Comparison of ENCODE assay signal across 8 mouse cellular contexts in genomic region chr11:32383341-32384134, GRCm38 (mm10). TPM values are rescaled to one million over a fixed set of nuclear protein-coding genes. Genes with fewer than 3 reads are reported as not detected.
DNase-seq lines count a peak whose midpoint lies in the region; ATAC-seq and TF ChIP-seq lines count a peak whose summit lies in the region.

No protein-coding gene starts in this region.

- no peak overlapping the region for H3K9ac ChIP-seq in ES-E14 (ENCODE audit: insufficient read depth, low read depth, low read length, poor library complexity, severe bottlenecking)
- H3K9ac ChIP-seq in forebrain, embryonic 13.5 days, result no peak overlapping the region
- no peak overlapping the region for H3K9ac ChIP-seq in midbrain, embryonic 14.5 days (replicated peaks; ENCODE audit: low read length)

- peak; percentile 84 for ATAC-seq in forebrain, embryonic 13.5 days
- peak; percentile 76 for ATAC-seq in midbrain, embryonic 14.5 days (ENCODE audit: low FRiP score, low TSS enrichment)

- DNase-seq in 3134 (ENCODE audit: extremely low read depth, insufficient read length, low spot score), result peak; percentile 43
- DNase-seq in ES-E14 (ENCODE audit: low read depth, low spot score), result no peak
- DNase-seq in heart, postnatal 25 days (ENCODE audit: low spot score), result peak; percentile 62
- peak; percentile 28 to 48 for DNase-seq in layer of hippocampus, adult 8-10 months (ENCODE audit: low spot score in 2 of 2)
- peak; percentile 67 for DNase-seq in midbrain, embryonic 14.5 days
- no peak for DNase-seq in thymus, postnatal 10 days (ENCODE audit: low spot score in 2 of 2)
- DNase-seq in thymus, adult 18-20 months, result no peak

- no peaks in the 10 kb centered on the region for H3K36me3 ChIP-seq in ES-E14 (ENCODE audit: control insufficient read depth, insufficient read depth, low read length, poor library complexity, severe bottlenecking)
- H3K36me3 ChIP-seq in forebrain, embryonic 13.5 days (ENCODE audit: poor library complexity, severe bottlenecking), result peaks cover 64% of the 10 kb centered on the region
- peaks cover 32% of the 10 kb centered on the region for H3K36me3 ChIP-seq in midbrain, embryonic 14.5 days (ENCODE audit: control insufficient read depth, insufficient read depth, low read length)

- intact Hi-C loops in heart, postnatal 25 days (cut with DNase I), result no loop called here

- peaks cover 9 to 11% of the 10 kb centered on the region in 2 experiments for H3K4me1 ChIP-seq in ES-E14 (ENCODE audit: control insufficient read depth in 2 of 2, insufficient read depth in 2 of 2, low read length in 2 of 2, poor library complexity in 1 of 2)
- H3K4me1 ChIP-seq in forebrain, embryonic 13.5 days, result peaks cover 34% of the 10 kb centered on the region
- H3K4me1 ChIP-seq in midbrain, embryonic 14.5 days (ENCODE audit: control insufficient read depth, insufficient read depth, low read length), result peaks cover 13% of the 10 kb centered on the region

- H3K27ac ChIP-seq in ES-E14 (ENCODE audit: insufficient read depth, low read depth, low read length, poor library complexity, severe bottlenecking), result peak overlapping the region; percentile 2; the same call in 1 of the 2 replicates
- H3K27ac ChIP-seq in forebrain, embryonic 13.5 days, result peak overlapping the region; percentile 79
- peak overlapping the region; percentile 68 for H3K27ac ChIP-seq in midbrain, embryonic 14.5 days (replicated peaks; ENCODE audit: low read depth, low read length)

- H3K27me3 ChIP-seq in forebrain, embryonic 13.5 days, result no peaks in the 10 kb centered on the region
- H3K27me3 ChIP-seq in midbrain, embryonic 14.5 days (ENCODE audit: control insufficient read depth, insufficient read depth, low read length), result no peaks in the 10 kb centered on the region

- H3K4me2 ChIP-seq in forebrain, embryonic 13.5 days, result no peak overlapping the region
- H3K4me2 ChIP-seq in midbrain, embryonic 14.5 days (ENCODE audit: low read length), result no peak overlapping the region

- H3K9me3 ChIP-seq in ES-E14 (ENCODE audit: control insufficient read depth, insufficient read depth, low read depth, low read length), result no peaks in the 10 kb centered on the region
- H3K9me3 ChIP-seq in forebrain, embryonic 13.5 days (replicated peaks), result no peaks in the 10 kb centered on the region
- H3K9me3 ChIP-seq in midbrain, embryonic 14.5 days (ENCODE audit: control insufficient read depth, low read length), result no peaks in the 10 kb centered on the region

- WGBS in forebrain, embryonic 13.5 days, result 3% methylated on average over 9 of the region's 10 CpGs
- 3% methylated on average over 10 of the region's 10 CpGs for WGBS in midbrain, embryonic 14.5 days

- no peak overlapping the region for H3K4me3 ChIP-seq in ES-E14 (ENCODE audit: insufficient read depth in 1 of 2, low read depth in 1 of 2, low read length in 2 of 2, poor library complexity in 1 of 2, severe bottlenecking in 1 of 2)
- H3K4me3 ChIP-seq in forebrain, embryonic 13.5 days, result no peak overlapping the region
- no peak overlapping the region for H3K4me3 ChIP-seq in midbrain, embryonic 14.5 days (replicated peaks; ENCODE audit: low read depth, low read length)

- in situ Hi-C loops in ES-E14 (cut with MboI; ENCODE audit: low sequenced_read_pairs in 2 of 2, unreplicated experiment in 2 of 2), result no loop called here

TF ChIP-seq in ES-E14, 5 proteins besides CTCF, POLR2A, EP300 and RAD21:
- TF ChIP-seq MAFK (IDR thresholded peaks at IDR 0.05; ENCODE audit: insufficient read depth, low read depth, low read length) (peak; percentile 67; the same call in 1 of the 2 replicates), HCFC1 (IDR thresholded peaks at IDR 0.05; ENCODE audit: borderline replicate concordance, insufficient read depth, low read length) (no peak), ZC3H11A (IDR thresholded peaks at IDR 0.05; ENCODE audit: borderline replicate concordance, low read depth, low read length) (no peak)
TF ChIP-seq in ES-E14: peak in this region for 1.

RNA-seq across cellular contexts. Expression of gene Sh3pxd2b, which starts 35.9 kb away (rescaled TPM):
- total RNA-seq in ES-E14 (2012; rRNA removed), result 3.2 and 6.8 TPM in 2 replicates
- polyA plus RNA-seq in forebrain, embryonic 13.5 days (2015; fragmentation: Nextera tagmentation; extraction: Ambion mirVana), result 15.7 and 18.6 TPM in 2 replicates
- 1 to 10 TPM; 5.8 to 7.7 TPM for total RNA-seq in heart, postnatal 25 days (2021)
- 10 to 100 TPM; 12.8 to 13.8 (median 13.2) TPM for total RNA-seq in layer of hippocampus, adult 8-10 months (2022)
- polyA plus RNA-seq in midbrain, embryonic 14.5 days (2014; fragmentation: Nextera tagmentation; extraction: Ambion mirVana), result 22.7 and 25.4 TPM in 2 replicates

Comparison
In these comparisons a context has a peak if more than half of its experiments do, and no peak if none do; other contexts are left out.
1. DNase-seq: peak in 3134 (single experiment), heart, postnatal 25 days (single experiment), layer of hippocampus, adult 8-10 months (2 of 2) and midbrain, embryonic 14.5 days (single experiment); none in ES-E14 (single experiment), thymus, postnatal 10 days (0 of 2) and thymus, adult 18-20 months (0 of 2).
2. H3K27ac ChIP-seq: peak in every context shown above with its lines; median percentile 79 in forebrain, embryonic 13.5 days; 68 in midbrain, embryonic 14.5 days; 2 in ES-E14.